Mouse (Mus musculus) bone marrow macrophage, adult 2 months (primary cell): ENCODE data around the gene Fgd3.

ENCODE experiments used
- CTCF ChIP-seq: IDR thresholded peaks from 2 replicates; pipeline ENCODE4 v1.5.1; 2012; ENCODE audit warnings: low read depth, mild to moderate bottlenecking, low read length, moderate library complexity
- POLR2A ChIP-seq: IDR thresholded peaks from 2 replicates; pipeline ENCODE4 v1.6.1; 2012; ENCODE audit warnings: mild to moderate bottlenecking, low read depth, low read length, borderline replicate concordance

DNA sequence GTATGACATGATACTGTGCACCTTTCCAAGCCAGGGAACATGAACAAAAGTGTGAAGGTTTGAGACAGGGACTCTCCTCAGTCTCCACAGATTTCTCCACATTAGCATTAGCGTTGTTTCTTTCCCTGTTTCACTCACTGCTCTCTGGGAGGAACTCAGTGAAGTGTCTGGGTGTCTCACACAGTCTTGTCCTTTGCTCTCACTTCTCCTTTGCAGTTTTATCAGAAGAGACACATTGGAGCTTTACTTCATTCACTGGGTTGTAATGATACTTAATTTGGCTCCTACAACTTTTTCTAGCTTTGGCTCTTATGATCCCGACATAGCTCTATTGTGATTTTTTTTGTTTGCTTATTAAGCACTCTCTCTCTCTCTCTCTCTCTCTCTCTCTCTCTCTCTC, 28.4 kb upstream of the Fgd3 start:
- TF ChIP-seq CTCF (no peak), POLR2A (no peak)
